ENCODE assay signal across 10 mouse cellular contexts in the genomic region with DNA sequence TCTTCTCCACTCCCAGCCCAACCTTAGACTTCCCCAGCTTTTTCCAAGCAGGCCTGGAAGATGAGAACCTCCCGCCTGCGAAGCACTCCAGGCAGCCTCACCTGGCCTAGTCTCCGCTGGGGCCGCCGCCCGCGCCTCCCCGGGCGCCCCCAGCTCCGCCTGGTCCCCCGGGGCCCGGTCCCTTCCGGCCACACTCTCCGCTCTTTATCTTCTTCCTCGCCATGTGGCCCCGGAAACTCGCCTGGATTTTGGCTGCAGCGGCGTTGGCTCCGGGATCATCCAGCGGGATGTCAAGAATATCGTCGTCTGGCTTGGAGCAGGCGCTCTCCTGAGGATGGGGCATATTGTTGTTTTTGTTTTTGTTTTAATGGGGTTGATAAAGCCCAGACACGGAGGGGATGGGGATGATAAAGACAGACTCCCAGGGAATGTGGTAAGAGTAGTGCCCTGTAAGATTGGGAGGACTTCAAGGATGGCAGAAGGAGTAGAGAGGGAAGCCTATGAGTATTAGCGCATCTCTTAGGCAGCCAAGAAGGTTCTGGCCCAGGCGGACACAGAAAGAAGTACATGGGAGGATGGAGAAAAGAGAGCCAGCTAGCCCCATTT. TPM values are rescaled to one million over a fixed set of nuclear protein-coding genes. Genes with fewer than 3 reads are reported as not detected.
DNase-seq lines count a peak whose midpoint lies in the region; ATAC-seq and TF ChIP-seq lines count a peak whose summit lies in the region.
"Had no signal": no experiment of that assay in that cellular context is flagged by ENCODE, and none has a peak within 500 bp of the region (broad histone marks: within the 10 kb centered on the region; RNA-seq: fewer than 3 reads in every experiment).

No protein-coding gene starts in this region.

- TF ChIP-seq CTCF in E14TG2a.4 (conservative IDR thresholded peaks at IDR 0.05; ENCODE audit: low read length), result no peak

- DNase-seq in kidney, postnatal 4 days, result no peak
- no peak for DNase-seq in hindbrain, embryonic 14.5 days (ENCODE audit: low spot score)
- no peak for DNase-seq in urinary bladder, postnatal 36 days (ENCODE audit: low spot score in 2 of 2)
- no peak for DNase-seq in cerebellum, adult 9-10 months
- no peak for DNase-seq in thymus, postnatal 25 days
- DNase-seq: thymus, postnatal 36 days had no signal

- H3K4me3 ChIP-seq in kidney, embryonic 14.5 days (ENCODE audit: low read length), result peak overlapping the region; percentile 21
- peak overlapping the region; percentile 70 for H3K4me3 ChIP-seq in E14TG2a.4 (replicated peaks; ENCODE audit: low read length)
- no peak overlapping the region for H3K4me3 ChIP-seq in brown adipose tissue, adult 24 weeks (ENCODE audit: insufficient read depth, low read depth, low read length)
- no peak overlapping the region for H3K4me3 ChIP-seq in hindbrain, embryonic 14.5 days (replicated peaks; ENCODE audit: low read length)

- no peak for ATAC-seq in kidney, embryonic 14.5 days (ENCODE audit: low FRiP score, low TSS enrichment)
- 0 out of 2 replicates have a peak, but pooled peaks have one; percentile 1 for ATAC-seq in hindbrain, embryonic 14.5 days (ENCODE audit: low FRiP score)

- no peaks in the 10 kb centered on the region for H3K9me3 ChIP-seq in kidney, embryonic 14.5 days (ENCODE audit: control insufficient read depth, low read length)
- H3K9me3 ChIP-seq in E14TG2a.4 (ENCODE audit: low read length), result no peaks in the 10 kb centered on the region
- H3K9me3 ChIP-seq in hindbrain, embryonic 14.5 days (ENCODE audit: control insufficient read depth, low read length), result no peaks in the 10 kb centered on the region

- 11% methylated on average over 27 of the region's 27 CpGs for WGBS in kidney, embryonic 14.5 days
- WGBS in hindbrain, embryonic 14.5 days, result 14% methylated on average over 27 of the region's 27 CpGs

- no peak overlapping the region for H3K9ac ChIP-seq in kidney, embryonic 14.5 days (ENCODE audit: low read depth, low read length)
- H3K9ac ChIP-seq in hindbrain, embryonic 14.5 days, result no peak overlapping the region

- peaks cover 35% of the 10 kb centered on the region for H3K27me3 ChIP-seq in kidney, embryonic 14.5 days (ENCODE audit: control insufficient read depth, insufficient read depth, low read length)
- H3K27me3 ChIP-seq in E14TG2a.4 (ENCODE audit: insufficient read depth, low read length), result peaks cover 57% of the 10 kb centered on the region
- peaks cover 77% of the 10 kb centered on the region for H3K27me3 ChIP-seq in hindbrain, embryonic 14.5 days (ENCODE audit: control insufficient read depth, insufficient read depth, low read length)

- H3K36me3 ChIP-seq in kidney, embryonic 14.5 days (ENCODE audit: control insufficient read depth, insufficient read depth, low read length), result no peaks in the 10 kb centered on the region
- no peaks in the 10 kb centered on the region for H3K36me3 ChIP-seq in E14TG2a.4 (ENCODE audit: insufficient read depth, low read length)
- H3K36me3 ChIP-seq in hindbrain, embryonic 14.5 days (replicated peaks; ENCODE audit: control insufficient read depth, insufficient read depth), result no peaks in the 10 kb centered on the region

- H3K4me1 ChIP-seq in kidney, embryonic 14.5 days (ENCODE audit: control insufficient read depth, insufficient read depth, low read length), result peaks cover 9% of the 10 kb centered on the region
- H3K4me1 ChIP-seq in E14TG2a.4 (replicated peaks; ENCODE audit: low read depth, low read length), result peaks cover 55% of the 10 kb centered on the region
- H3K4me1 ChIP-seq in brown adipose tissue, adult 24 weeks (ENCODE audit: control insufficient read depth, insufficient read depth, insufficient read length, low read length), result peaks cover 23% of the 10 kb centered on the region
- H3K4me1 ChIP-seq in hindbrain, embryonic 14.5 days (replicated peaks; ENCODE audit: control insufficient read depth, insufficient read depth, low read length), result peaks cover 13% of the 10 kb centered on the region

- H3K27ac ChIP-seq in kidney, embryonic 14.5 days (ENCODE audit: low read depth, low read length), result no peak overlapping the region
- H3K27ac ChIP-seq in brown adipose tissue, adult 24 weeks (replicated peaks; ENCODE audit: low read depth, low read length), result 0 out of 2 replicates have a peak overlapping the region, but pooled peaks have one; percentile 21
- no peak overlapping the region for H3K27ac ChIP-seq in hindbrain, embryonic 14.5 days

- no peak overlapping the region for H3K4me2 ChIP-seq in kidney, embryonic 14.5 days (replicated peaks; ENCODE audit: low read depth, low read length)
- peak overlapping the region; percentile 54 for H3K4me2 ChIP-seq in hindbrain, embryonic 14.5 days (replicated peaks)

RNA-seq across cellular contexts. Expression of gene Nrgn, which starts 6.8 kb away (rescaled TPM):
- 3.1 and 3.4 TPM in 2 replicates for polyA plus RNA-seq in kidney, embryonic 14.5 days (2014; fragmentation: Nextera tagmentation; extraction: Ambion mirVana)
- polyA plus RNA-seq in brown adipose tissue, adult 24 weeks (2012; ENCODE audit: insufficient read depth, insufficient read length, missing spikeins), result 4.5 TPM in 1 of 2 replicates, not detected in the other
- 3.4 and 3.8 TPM in 2 replicates for polyA plus RNA-seq in hindbrain, embryonic 14.5 days (2014; fragmentation: Nextera tagmentation; extraction: Ambion mirVana)

RNA-seq across cellular contexts. Expression of gene Vsig2, which starts 6.9 kb away (rescaled TPM):
- polyA plus RNA-seq in kidney, embryonic 14.5 days (2014; fragmentation: Nextera tagmentation; extraction: Ambion mirVana), result 1.1 and 1.3 TPM in 2 replicates
- polyA plus RNA-seq in brown adipose tissue, adult 24 weeks (2012; ENCODE audit: insufficient read depth, insufficient read length, missing spikeins), result 2.1 and 5.7 TPM in 2 replicates
- polyA plus RNA-seq in hindbrain, embryonic 14.5 days (2014; fragmentation: Nextera tagmentation; extraction: Ambion mirVana), result 0.42 and 1.1 TPM in 2 replicates
- polyA plus RNA-seq: erythroblast, embryonic 14.5 days had no signal

RNA-seq across cellular contexts. Expression of gene Siae, which starts 9.5 kb away (rescaled TPM):
- polyA plus RNA-seq in kidney, embryonic 14.5 days (2014; fragmentation: Nextera tagmentation; extraction: Ambion mirVana), result 6.8 and 10.8 TPM in 2 replicates
- 11.7 and 12.1 TPM in 2 replicates for polyA plus RNA-seq in brown adipose tissue, adult 24 weeks (2012; ENCODE audit: insufficient read depth, insufficient read length, missing spikeins)
- polyA plus RNA-seq in hindbrain, embryonic 14.5 days (2014; fragmentation: Nextera tagmentation; extraction: Ambion mirVana), result 14.2 and 14.3 TPM in 2 replicates
- polyA plus RNA-seq: erythroblast, embryonic 14.5 days had no signal

RNA-seq across cellular contexts. Expression of gene Esam, which starts 18.1 kb away (rescaled TPM):
- 49.7 and 61.8 TPM in 2 replicates for polyA plus RNA-seq in kidney, embryonic 14.5 days (2014; fragmentation: Nextera tagmentation; extraction: Ambion mirVana)
- 15.0 and 29.4 TPM in 2 replicates for polyA plus RNA-seq in brown adipose tissue, adult 24 weeks (2012; ENCODE audit: insufficient read depth, insufficient read length, missing spikeins)
- polyA plus RNA-seq in hindbrain, embryonic 14.5 days (2014; fragmentation: Nextera tagmentation; extraction: Ambion mirVana), result 48.3 and 49.3 TPM in 2 replicates
- polyA plus RNA-seq: erythroblast, embryonic 14.5 days had no signal

RNA-seq across cellular contexts. Expression of gene Msantd2, which starts 56.8 kb away (rescaled TPM):
- polyA plus RNA-seq in kidney, embryonic 14.5 days (2014; fragmentation: Nextera tagmentation; extraction: Ambion mirVana), result 28.5 and 33.2 TPM in 2 replicates
- 3.8 and 10.4 TPM in 2 replicates for polyA plus RNA-seq in brown adipose tissue, adult 24 weeks (2012; ENCODE audit: insufficient read depth, insufficient read length, missing spikeins)
- 29.9 and 36.6 TPM in 2 replicates for polyA plus RNA-seq in hindbrain, embryonic 14.5 days (2014; fragmentation: Nextera tagmentation; extraction: Ambion mirVana)

Comparison
In these comparisons a context has a peak if more than half of its experiments do, and no peak if none do; other contexts are left out.
1. H3K4me3 ChIP-seq: peak in kidney, embryonic 14.5 days (single experiment) and E14TG2a.4 (single experiment); none in brown adipose tissue, adult 24 weeks (single experiment) and hindbrain, embryonic 14.5 days (single experiment).